Mouse (Mus musculus) embryonic stem cell, embryonic (primary cell): ENCODE results near the gene Gm43951.

Experiments
- CTCF ChIA-PET, 4 experiments: fragments of 300-600 bp in 2 of 4; fragments of 350-600 bp in 2 of 4; sonication (Branson Sonifier 250); formaldehyde crosslinking; loops; one replicate each; lab custom pipeline; 2022; ENCODE audit warnings: inconsistent platforms in 2 of 4; lab: Charles Lee
- POLR2A ChIA-PET, 4 experiments: fragments of 300-600 bp in 2 of 4; fragments of 350-600 bp in 2 of 4; sonication (Branson Sonifier 250); formaldehyde crosslinking; loops; one replicate each; lab custom pipeline; 2022; ENCODE audit warnings: antibody characterized with exemption in 4 of 4, inconsistent platforms in 1 of 4; lab: Charles Lee

Gm43951 gene

DNA sequence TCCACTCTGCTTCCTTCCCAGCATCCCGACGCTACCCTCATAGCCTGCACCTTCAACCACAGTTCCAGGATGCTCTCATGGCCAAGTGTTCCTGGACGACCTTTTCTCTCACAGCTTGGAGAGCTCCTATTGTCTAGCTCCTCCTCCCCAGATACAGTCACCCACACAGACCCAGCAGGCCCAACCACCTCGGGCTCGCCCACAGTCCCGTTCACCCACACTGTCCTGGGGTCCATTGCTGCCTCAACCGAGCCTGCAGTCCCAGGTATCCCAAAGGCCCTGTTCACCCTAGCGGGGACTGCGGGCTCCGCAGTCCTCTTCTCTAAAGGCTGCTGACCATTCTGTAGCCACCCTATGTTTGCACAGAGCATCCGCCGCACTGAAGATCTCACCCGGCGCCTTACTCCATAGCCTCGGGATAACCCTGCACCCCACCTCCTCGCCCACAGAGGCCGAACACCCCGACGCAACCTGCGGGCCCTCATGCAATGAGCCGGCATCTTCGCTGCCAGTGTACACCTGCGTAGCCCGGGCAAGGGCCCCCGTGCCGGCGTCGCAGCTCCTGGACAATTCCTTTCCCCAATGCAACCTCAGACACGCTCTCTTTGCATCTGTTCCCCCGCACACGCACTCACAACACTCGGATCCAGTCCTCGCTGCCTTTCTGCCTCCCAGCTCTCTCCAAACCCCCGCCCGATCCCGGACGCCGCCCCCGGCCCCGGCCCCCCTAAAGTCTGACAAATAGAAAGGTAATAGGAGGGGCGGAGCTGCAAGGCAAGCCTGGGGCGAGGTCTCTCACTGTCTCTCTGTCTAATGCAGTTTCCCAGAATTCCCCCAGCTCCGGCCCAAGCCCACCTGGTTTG lies at the start of gene Gm43951:
Gm43951 (minus strand) TSS at position 500 of the 863 bp plus-strand sequence.
- POLR2A ChIA-PET: interaction anchor here in 3 of 4 experiments (0.6 to 3.5 kb wide), 23 partner anchors 11 to 1202 kb away, joined by 3 to 21 read pairs (median 4); partner anchors contain the start of genes Ggt6 (in 1 of the 3), Smtnl2 (in 1 of the 3) and Xaf1 (in 1 of the 3)
- CTCF ChIA-PET: interaction anchor here in 3 of 4 experiments (0.5 to 2.2 kb wide), 14 partner anchors 14 to 223 kb away, joined by 3 to 13 read pairs (median 4); no protein-coding TSS in a partner anchor

DNA sequence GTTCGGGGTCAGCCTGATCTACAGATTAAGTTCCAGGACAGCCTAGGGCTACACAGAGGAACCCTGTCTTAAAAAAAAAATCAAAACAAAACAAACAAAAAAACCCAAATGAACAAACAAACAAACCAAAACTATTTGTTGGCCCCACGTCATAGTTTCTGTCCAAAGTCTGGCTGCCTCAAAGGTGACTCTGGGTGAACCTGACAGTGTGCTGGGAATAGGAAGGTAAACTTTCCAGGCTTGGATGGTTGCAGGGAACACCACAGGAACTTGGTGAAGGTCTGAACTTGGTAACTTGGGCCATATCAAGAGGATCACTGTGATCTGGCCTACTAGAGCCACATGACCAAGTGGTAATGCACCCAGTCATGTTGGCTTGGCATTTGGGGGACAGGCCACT lies 49.8 kb upstream of the Gm43951 start:
- ChIA-PET POLR2A (no interaction called here), CTCF (interaction anchor here in 2 of 4 experiments (0.5 to 2.0 kb wide), 2 partner anchors 9 to 137 kb away, joined by 3 to 7 read pairs; no protein-coding TSS in a partner anchor)

DNA sequence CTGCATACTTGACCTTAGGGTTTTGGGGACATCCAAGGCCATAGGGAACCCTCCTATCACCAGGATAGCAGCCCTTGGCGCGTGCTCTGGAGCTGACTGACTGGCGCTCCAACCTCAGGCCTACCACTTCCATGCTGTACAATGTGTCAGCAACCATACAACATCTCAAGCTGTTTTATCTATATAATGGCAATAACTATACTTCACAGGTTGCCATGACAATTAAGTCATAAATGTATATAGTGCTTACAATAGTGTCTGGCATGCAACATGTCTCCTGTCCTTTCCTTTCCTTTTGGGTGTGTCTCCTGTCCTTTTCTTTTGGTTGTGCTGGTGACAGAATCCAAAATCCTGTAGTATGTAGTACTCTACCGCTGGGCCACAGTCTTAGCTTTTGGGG lies 49.0 kb upstream of the Gm43951 start:
- POLR2A ChIA-PET: interaction anchor here in 1 of 4 experiments (0.5 kb wide), 1 partner anchor 323 kb away, joined by 3 read pairs; no protein-coding TSS in a partner anchor
- CTCF ChIA-PET: interaction anchor here in 1 of 4 experiments (0.7 to 2.0 kb wide), 2 partner anchors 10 to 88 kb away, joined by 3 to 7 read pairs; no protein-coding TSS in a partner anchor

DNA sequence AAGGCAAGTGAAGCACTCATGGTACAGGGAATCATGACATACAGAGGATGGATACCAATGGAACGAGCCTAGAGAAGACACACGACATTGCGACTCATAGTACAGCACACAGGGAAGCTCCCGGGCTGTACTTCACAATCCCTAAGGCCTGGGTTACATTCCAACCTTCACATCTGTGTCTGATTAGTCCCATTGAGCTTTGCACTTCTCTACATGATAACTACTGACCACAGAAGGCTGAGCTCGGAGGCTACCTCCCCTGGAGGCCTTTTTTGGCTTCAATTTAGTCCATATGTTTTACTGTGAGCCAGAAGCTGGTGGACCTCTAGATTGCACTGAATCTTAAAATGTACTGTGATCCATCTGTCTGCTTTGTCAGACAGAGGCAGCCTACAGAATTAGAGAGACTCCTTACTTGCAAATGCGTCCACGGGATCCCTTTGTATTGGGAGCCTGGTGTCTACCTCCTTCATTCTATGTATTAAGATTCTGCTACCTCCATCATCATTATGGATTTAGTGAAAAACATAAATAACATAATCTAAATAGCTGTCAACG lies 38.6 kb upstream of the Gm43951 start:
- CTCF ChIA-PET: interaction anchor here in 1 of 4 experiments (1.2 kb wide), 1 partner anchor 24 kb away, joined by 3 read pairs; no protein-coding TSS in a partner anchor
- POLR2A ChIA-PET: no interaction called here

DNA sequence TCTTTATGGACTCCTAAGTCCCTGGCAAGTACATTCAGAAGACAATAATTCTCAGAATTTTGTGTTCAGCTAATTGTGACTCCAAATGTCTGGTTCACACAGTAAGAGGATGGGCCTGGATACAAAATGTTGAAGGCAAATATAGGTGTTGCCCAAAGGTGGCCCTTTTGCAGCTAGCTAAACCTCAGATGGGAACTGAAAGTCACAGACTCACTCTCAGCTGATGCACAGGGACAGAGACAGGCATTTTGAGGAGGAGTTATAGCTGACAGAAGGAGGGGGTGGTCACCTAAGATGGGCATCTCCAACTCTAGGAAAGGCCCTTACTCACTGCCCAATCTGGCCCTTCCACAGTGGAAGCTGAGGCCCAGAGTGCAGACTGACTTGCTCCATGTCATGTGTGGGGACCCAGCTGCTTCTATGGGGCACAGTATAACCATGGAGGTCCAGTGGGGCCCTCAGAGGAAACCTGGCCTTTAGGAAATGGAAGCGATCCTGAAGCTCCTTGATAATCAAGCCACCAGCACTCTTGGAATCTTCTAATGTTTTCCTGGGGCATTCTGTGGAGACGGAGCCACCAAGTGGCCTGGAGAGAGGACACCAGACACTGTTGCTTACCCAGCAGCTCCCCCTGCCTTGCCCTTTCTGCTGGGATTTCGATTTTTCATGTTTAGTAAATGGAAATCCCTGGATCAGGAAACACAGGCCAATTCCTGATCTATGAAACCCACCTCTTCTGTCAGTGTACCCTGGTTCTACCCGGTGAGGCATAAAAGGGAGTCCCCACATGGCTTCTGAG lies 33.6 kb upstream of the Gm43951 start:
- CTCF ChIA-PET: interaction anchor here in 1 of 4 experiments (1.5 kb wide), 1 partner anchor 19 kb away, joined by 4 read pairs; no protein-coding TSS in a partner anchor
- POLR2A ChIA-PET: no interaction called here

DNA sequence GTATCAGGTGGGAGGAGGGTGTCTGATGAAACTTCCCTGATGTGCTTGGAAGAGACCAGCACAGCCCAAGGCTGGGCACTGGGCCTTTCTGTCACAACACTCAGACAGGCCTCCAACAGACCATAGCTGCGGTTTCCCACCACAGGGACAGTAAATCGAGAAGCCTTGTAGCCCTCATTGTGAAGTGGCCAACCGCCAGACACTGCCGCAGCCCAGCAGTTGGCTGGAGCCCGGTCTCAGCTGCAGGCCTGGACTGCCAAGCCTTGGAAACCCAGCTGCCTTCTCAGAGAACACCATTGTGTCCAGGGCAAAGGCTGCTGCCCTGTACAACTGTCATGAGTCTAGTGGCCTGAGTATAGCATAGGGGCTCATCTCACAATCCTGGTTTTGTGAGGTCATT lies 27.4 kb upstream of the Gm43951 start:
- POLR2A ChIA-PET: interaction anchor here in 2 of 4 experiments (0.6 to 2.0 kb wide), 4 partner anchors 10 to 32 kb away, joined by 3 to 5 read pairs (median 4); no protein-coding TSS in a partner anchor

DNA sequence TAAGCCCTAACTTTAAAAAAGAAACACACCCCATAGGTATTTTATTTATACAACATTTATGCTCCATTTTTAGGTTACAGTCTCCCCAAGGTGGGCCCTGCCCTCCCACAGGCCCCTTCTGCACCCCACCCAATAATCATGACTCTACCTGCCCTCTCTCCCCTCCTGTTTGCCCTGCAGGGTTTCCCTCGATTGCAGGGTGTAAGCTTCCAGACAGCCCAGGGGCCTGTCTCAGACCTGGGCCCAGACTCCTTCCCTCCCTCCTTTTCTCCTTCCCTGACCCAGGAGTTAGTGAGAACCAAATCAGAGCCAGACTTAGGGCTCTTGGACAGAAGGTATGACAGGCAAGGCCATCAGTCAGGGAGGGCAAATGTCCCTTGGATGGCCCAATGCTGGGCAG lies 26.4 kb upstream of the Gm43951 start:
- ChIA-PET POLR2A (interaction anchor here in 2 of 4 experiments (0.6 to 1.7 kb wide), 3 partner anchors 8 to 33 kb away, joined by 3 to 5 read pairs (median 3); no protein-coding TSS in a partner anchor), CTCF (interaction anchor here in 2 of 4 experiments (0.6 to 1.8 kb wide), 3 partner anchors 12 to 196 kb away, joined by 3 to 4 read pairs (median 4); no protein-coding TSS in a partner anchor)

More for the DNA sequence above, 27.4 kb upstream of the Gm43951 start:
- CTCF ChIA-PET: interaction anchor here in 2 of 4 experiments (1.0 to 1.8 kb wide), 3 partner anchors 9 to 109 kb away, joined by 3 to 4 read pairs (median 4); no protein-coding TSS in a partner anchor

DNA sequence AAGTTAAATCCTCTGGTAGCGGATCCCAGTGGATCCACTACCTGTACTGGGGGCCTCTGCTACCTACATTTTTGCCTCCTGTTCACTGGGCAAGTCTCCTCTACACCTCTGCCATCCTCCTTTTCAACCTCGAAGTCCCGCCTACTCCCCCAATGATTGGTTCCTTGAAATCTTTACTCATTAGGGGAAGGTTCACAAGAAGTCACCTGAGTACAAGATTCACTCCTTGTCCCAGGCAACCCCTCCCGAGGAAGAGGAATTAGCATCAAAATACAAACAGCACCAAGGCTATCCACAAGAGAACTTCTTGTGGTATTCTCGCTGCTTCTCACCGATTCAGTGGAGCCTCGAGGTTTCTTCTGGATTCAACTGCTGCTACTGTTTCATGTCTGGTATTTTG lies 25.4 kb upstream of the Gm43951 start:
- CTCF ChIA-PET: interaction anchor here in 1 of 4 experiments (1.2 kb wide), 1 partner anchor 197 kb away, joined by 3 read pairs; no protein-coding TSS in a partner anchor

DNA sequence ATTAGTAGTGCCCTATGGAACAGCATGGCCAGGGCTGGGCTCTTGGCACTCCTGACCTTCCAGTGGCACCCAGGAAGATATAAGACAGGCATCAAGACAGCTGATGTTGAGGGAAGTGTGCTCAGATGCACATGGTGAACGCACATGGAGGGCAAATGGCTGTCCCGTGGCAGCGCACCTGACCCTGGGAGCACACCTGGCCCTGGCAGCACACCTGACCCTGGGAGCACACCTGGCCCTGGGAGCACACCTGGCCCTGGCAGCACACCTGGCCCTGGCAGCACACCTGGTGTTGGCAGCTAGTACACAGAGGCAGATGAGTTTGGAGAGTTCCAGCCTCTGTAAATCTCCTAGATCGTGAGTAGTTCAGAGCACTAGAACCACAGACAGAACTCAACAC lies 21.9 kb upstream of the Gm43951 start:
- ChIA-PET CTCF (no interaction called here), POLR2A (interaction anchor here in 1 of 4 experiments (1.2 kb wide), 2 partner anchors 23 to 58 kb away, joined by 3 read pairs; no protein-coding TSS in a partner anchor)

More for the DNA sequence above, 25.4 kb upstream of the Gm43951 start:
- POLR2A ChIA-PET: interaction anchor here in 1 of 4 experiments (0.5 kb wide), 1 partner anchor 176 kb away, joined by 4 read pairs; no protein-coding TSS in a partner anchor

DNA sequence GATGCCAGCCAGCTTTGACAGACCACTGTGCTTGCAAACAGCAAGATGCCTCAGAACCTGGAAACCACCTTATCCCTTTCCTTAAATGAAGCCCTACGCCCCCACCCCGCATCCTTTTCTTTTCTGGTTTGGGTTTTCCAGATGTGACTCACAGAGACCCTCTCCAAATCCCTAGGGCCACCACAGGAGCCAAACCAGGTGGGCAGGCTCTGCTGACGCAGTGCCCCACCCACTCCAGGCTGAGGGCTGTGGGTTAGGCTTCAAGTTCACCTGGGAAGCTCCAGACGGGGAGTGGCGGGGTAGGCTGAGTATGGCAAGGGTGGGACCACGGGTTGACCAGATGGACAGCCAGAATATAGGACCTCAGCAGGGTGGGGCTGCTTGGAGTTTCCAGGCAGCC lies 20.3 kb upstream of the Gm43951 start:
- ChIA-PET CTCF (interaction anchor here (0.5 to 3.9 kb wide), 11 partner anchors 39 to 1482 kb away, joined by 3 to 34 read pairs (median 4); partner anchors contain the start of genes Ggt6 (in 1 of the 4) and Xaf1 (in 1 of the 4)), POLR2A (interaction anchor here in 2 of 4 experiments (1.1 to 2.4 kb wide), 3 partner anchors 74 to 131 kb away, joined by 3 to 6 read pairs (median 3); partner anchors contain the start of gene Xaf1 (in 1 of the 2))

DNA sequence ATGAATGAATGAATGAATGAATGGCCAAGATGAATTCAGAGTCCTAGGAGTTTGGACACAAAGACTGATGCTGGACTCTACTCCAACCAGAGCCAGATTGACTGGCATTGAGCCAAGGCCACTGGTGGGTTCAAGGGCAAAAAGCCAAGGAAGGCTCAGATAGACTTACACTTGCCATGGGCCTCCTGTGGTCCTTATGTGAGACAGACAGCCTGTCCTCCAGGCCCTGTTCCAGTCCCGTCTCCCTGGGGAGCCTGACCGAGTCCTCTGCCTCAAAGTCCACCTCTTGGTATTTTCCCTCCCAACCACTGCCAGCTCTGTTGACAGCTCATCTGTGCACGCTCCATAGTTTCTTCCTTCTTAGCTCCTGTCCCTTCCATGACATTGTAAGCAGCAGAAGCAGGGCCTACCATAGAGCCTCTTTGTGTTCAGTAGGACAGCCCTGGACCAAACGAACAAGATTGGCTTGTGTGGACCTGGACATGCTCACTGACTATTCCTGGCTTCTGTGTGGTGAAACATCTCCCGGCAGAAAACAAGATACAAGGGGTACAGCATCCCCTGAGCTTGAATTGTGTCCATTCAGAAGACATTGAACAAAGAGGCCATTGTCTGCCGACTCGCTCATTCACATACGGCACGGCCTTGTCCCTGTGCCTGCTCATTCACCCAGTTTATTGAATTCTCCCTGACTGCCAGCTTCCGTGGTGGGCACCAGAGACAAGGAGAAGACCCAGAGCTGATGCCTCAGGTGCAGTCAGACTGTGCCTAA lies 19.6 kb upstream of the Gm43951 start:
- ChIA-PET POLR2A (interaction anchor here in 3 of 4 experiments (0.6 to 2.4 kb wide), 5 partner anchors 60 to 130 kb away, joined by 3 to 6 read pairs (median 3); partner anchors contain the start of gene Xaf1 (in 1 of the 3)), CTCF (interaction anchor here in 3 of 4 experiments (0.6 to 3.9 kb wide), 15 partner anchors 40 to 209 kb away, joined by 3 to 40 read pairs (median 5); partner anchors contain the start of genes Ggt6 (in 1 of the 3) and Xaf1 (in 1 of the 3))

DNA sequence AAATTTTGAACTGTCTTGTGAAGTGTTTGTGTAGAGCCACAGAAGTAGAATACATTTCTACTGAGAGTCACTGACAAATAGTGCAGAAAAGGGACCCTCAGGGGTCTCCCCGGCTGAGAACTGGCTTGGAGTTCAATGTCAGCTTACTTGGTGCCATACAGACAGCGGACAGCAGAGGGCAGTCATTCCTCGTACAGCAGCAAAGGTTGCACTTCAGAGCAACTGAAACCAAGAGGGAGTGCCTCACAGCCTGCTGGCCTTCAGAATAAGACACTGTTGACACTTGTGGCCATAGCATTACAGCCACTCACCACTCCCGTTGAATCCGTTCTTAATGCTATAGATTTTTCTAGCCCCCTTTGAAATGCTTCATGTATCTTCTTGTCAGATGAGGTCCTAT lies 18.2 kb upstream of the Gm43951 start:
- ChIA-PET CTCF (interaction anchor here (0.5 to 3.9 kb wide), 60 partner anchors 10 to 339 kb away, joined by 3 to 40 read pairs (median 4); partner anchors contain the start of genes Xaf1 (in 2 of the 4), Fbxo39 (in 1 of the 4), Ggt6 (in 1 of the 4) and Smtnl2 (in 1 of the 4)), POLR2A (interaction anchor here in 3 of 4 experiments (0.7 to 1.8 kb wide), 8 partner anchors 10 to 205 kb away, joined by 3 to 5 read pairs (median 4); partner anchors contain the start of gene Xaf1 (in 1 of the 3))

DNA sequence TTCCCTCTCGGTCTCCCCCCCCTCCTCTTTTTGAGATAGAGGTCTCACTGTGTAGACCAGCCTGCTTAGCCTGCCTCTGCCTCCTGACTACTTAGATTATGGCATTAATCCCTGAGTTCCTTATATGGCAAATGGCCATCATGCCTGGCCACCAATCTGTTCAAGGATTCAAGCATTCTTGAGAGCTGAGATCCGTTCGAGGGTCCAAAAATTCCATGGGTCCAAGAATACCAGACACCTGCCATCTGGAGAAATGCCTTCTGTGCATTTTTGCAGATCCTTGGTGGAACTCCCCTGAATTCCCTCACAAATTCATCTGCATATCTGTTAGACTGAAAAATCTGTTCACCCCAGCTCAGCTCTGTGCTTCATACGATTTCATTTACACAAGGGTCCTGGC lies 16.8 kb upstream of the Gm43951 start:
- CTCF ChIA-PET: interaction anchor here in 3 of 4 experiments (1.1 to 3.9 kb wide), 18 partner anchors 60 to 341 kb away, joined by 3 to 40 read pairs (median 6); partner anchors contain the start of genes Smtnl2 (in 1 of the 3) and Xaf1 (in 1 of the 3)
- POLR2A ChIA-PET: interaction anchor here in 2 of 4 experiments (1.1 to 1.7 kb wide), 3 partner anchors 43 to 120 kb away, joined by 3 to 5 read pairs (median 5); partner anchors contain the start of gene Xaf1 (in 1 of the 2)

DNA sequence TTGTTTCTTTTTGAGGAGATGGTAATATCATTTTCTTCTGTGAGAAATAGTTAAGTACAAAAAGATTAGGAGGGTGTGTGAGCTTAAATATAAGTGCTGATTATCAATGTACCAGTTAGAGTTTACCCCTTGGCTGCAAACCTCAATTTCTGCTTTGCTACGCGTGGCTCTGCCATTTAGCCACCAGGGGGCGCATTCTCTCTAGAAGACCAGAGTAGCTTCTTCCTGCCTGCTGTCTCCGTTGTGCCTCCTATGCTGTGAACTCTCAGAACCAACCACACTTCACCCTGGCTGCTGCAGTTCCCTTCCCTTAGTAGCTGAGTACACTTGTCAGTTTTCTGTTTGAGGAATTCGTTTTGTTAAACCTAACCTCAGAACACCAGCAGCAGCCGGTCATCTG lies 14.6 kb upstream of the Gm43951 start:
- POLR2A ChIA-PET: interaction anchor here in 3 of 4 experiments (0.7 to 1.9 kb wide), 13 partner anchors 12 to 213 kb away, joined by 3 to 10 read pairs (median 4); partner anchors contain the start of genes 4933427D14Rik (in 2 of the 3), Gm43951 (in 2 of the 3), Txndc17 (in 1 of the 3) and Xaf1 (in 1 of the 3)
- CTCF ChIA-PET: interaction anchor here (0.5 to 2.3 kb wide), 86 partner anchors 8 to 727 kb away, joined by 3 to 38 read pairs (median 4); partner anchors contain the start of genes Fbxo39 (in 2 of the 4), Ggt6 (in 2 of the 4), 4933427D14Rik (in 1 of the 4) and Gm43951 (in 1 of the 4)

DNA sequence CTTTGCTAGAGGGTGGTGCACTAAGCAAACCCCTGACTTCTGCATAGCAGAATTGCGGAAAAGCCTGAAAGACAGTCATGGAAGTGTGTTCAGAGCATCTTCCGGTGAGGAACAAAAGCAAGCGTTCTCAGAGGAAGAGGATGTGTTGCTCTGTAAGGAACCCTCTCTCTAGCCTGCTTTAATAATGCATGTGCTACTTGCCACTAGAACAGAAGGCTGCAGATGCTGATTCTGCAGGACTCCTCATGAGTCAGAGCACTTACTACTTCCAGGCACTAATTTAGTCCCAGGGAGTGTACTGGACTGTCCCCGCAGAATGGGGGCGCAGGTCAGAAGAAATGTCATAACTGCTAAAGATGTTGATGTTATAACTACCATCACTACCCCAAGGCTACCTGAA lies 10.5 kb upstream of the Gm43951 start:
- POLR2A ChIA-PET: no interaction called here
- CTCF ChIA-PET: no interaction called here

DNA sequence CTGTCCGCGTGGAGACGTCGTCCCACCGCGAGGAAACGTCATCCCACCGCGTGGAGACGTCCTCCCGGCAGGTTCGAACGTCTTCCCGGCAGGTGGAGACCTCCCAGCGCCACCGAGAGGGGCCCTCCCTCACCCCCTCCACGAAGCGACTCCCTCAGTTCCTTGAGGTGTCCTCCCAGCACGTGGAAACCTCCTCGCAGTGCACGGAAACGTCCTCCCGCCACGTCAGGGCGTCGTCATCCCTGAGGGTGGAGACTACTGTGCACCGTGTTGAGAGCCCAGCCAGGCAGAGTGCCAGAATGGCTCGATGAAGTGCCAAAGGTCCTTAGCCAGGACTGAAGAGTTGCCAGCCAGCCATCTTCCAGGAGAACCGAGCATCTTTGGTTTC lies 8.8 kb upstream of the Gm43951 start, which contains the start of gene Med31:
Med31 (minus strand) TSS at position 183 of the 388 bp plus-strand sequence.
- ChIA-PET POLR2A (no interaction called here), CTCF (no interaction called here)
